In genomic region chr10:95416685-95417495, GRCm38 (mm10) we compare ENCODE assay signal across 8 mouse cellular contexts. TPM values are rescaled to one million over a fixed set of nuclear protein-coding genes. Genes with fewer than 3 reads are reported as not detected.
DNase-seq lines count a peak whose midpoint lies in the region; ATAC-seq lines count a peak whose summit lies in the region.

Socs2 (minus strand) TSS chr10:95417180.

- peak within 1 kb of the TSS; percentile 90 for H3K4me3 ChIP-seq in hindbrain, embryonic 14.5 days (replicated peaks; ENCODE audit: low read length)

- ATAC-seq in hindbrain, embryonic 14.5 days (ENCODE audit: low FRiP score), result peak; percentile 89

- H3K27ac ChIP-seq in hindbrain, embryonic 14.5 days, result peak within 1 kb of the TSS; percentile 94

- H3K4me2 ChIP-seq in hindbrain, embryonic 14.5 days (replicated peaks), result peak within 1 kb of the TSS; percentile 95

- peaks cover 14% of the 10 kb centered on the region; the same call in 1 of the 2 replicates for H3K4me1 ChIP-seq in hindbrain, embryonic 14.5 days (replicated peaks; ENCODE audit: control insufficient read depth, insufficient read depth, low read length)

- DNase-seq in T-cell, adult 2 months (ENCODE audit: low spot score), result peak; percentile 26
- DNase-seq in cerebellum, postnatal 14 days, result peak; percentile 94 to 95
- peak; percentile 91 to 92 for DNase-seq in frontal cortex, postnatal 36 days (ENCODE audit: low spot score in 2 of 2)
- DNase-seq in hindbrain, embryonic 14.5 days (ENCODE audit: low spot score), result peak; percentile 96
- DNase-seq in layer of hippocampus, postnatal 36 days, result peak; percentile 86 to 87
- DNase-seq in lung, postnatal 25 days (ENCODE audit: low spot score), result peak; percentile 93
- peak; percentile 97 for DNase-seq in retina, postnatal 1 day
- DNase-seq in thymus, postnatal 4 days, result peak; percentile 68

- H3K36me3 ChIP-seq in hindbrain, embryonic 14.5 days (replicated peaks; ENCODE audit: control insufficient read depth, insufficient read depth), result peaks cover 5% of the 10 kb centered on the region; the same call in 1 of the 2 replicates

- H3K27me3 ChIP-seq in hindbrain, embryonic 14.5 days (ENCODE audit: control insufficient read depth, insufficient read depth, low read length), result no peaks in the 10 kb centered on the region

- under 1% methylated on average over 66 of the region's 66 CpGs for WGBS in hindbrain, embryonic 14.5 days

- peak within 1 kb of the TSS; percentile 78 for H3K9ac ChIP-seq in hindbrain, embryonic 14.5 days

- H3K9me3 ChIP-seq in hindbrain, embryonic 14.5 days (ENCODE audit: control insufficient read depth, low read length), result no peaks in the 10 kb centered on the region

RNA-seq across cellular contexts. Expression of gene Socs2, which starts in this region (rescaled TPM):
- polyA plus RNA-seq in hindbrain, embryonic 14.5 days (2014; fragmentation: Nextera tagmentation; extraction: Ambion mirVana), result 133 and 138 TPM in 2 replicates
- total RNA-seq in layer of hippocampus, postnatal 36 days (2021), result 10 to 100 TPM; 37.0 to 39.3 TPM

Comparison
In these comparisons a context has a peak if more than half of its experiments do, and no peak if none do; other contexts are left out.
1. Peak in every context shown above with its lines: DNase-seq, ATAC-seq, H3K4me3 ChIP-seq and H3K27ac ChIP-seq.
2. DNase-seq: peak in every context shown above with its lines; median percentile 97 in retina, postnatal 1 day; 96 in hindbrain, embryonic 14.5 days; 94 in cerebellum, postnatal 14 days; 93 in lung, postnatal 25 days; 92 in frontal cortex, postnatal 36 days; 86 in layer of hippocampus, postnatal 36 days; 68 in thymus, postnatal 4 days; 26 in T-cell, adult 2 months.